Mouse (Mus musculus): Measurements from ENCODE around the gene Sstr4. TPM values are rescaled to one million over a fixed set of nuclear protein-coding genes. Genes with fewer than 3 reads are reported as not detected.

Sstr4 gene
- polyA plus RNA-seq, 1 experiment from 2014 or later = 0.48 TPM

- no peak for ATAC-seq (replicated peaks; ENCODE audit: insufficient number of reproducible peaks, insufficient read depth, low FRiP score, low read depth)
- H3K4me3 ChIP-seq = no peak overlapping the region
- H3K27me3 ChIP-seq = peaks cover 28% of the 10 kb centered on the region
- WGBS = 37% methylated on average over 11 of the region's 11 CpGs
- H3K9ac ChIP-seq = no peak overlapping the region
- H3K4me1 ChIP-seq (replicated peaks) = peaks cover 30% of the 10 kb centered on the region
- peak overlapping the region; percentile 8; the same call in 1 of the 2 replicates for H3K27ac ChIP-seq
- H3K9me3 ChIP-seq (replicated peaks) = no peaks in the 10 kb centered on the region
- H3K36me3 ChIP-seq = no peaks in the 10 kb centered on the region
- H3K4me2 ChIP-seq = no peak overlapping the region; the same call in 1 of the 2 replicates
Measured at GRCm38 (mm10) chr2:148397015-148397783, 2.1 kb downstream of the Sstr4 start.

- Histone ChIP-seq H3K36me3 (no peaks in the 10 kb centered on the region), H3K9me3 (replicated peaks) (no peaks in the 10 kb centered on the region), H3K4me1 (replicated peaks) (peaks cover 30% of the 10 kb centered on the region), H3K4me3 (no peak overlapping the region), H3K27ac (peak overlapping the region; percentile 8; the same call in 1 of the 2 replicates), H3K4me2 (no peak overlapping the region; the same call in 1 of the 2 replicates), H3K27me3 (peaks cover 28% of the 10 kb centered on the region), H3K9ac (no peak overlapping the region)
- WGBS = 37% methylated on average over 1 of the region's 1 CpGs
- no peak for ATAC-seq (replicated peaks; ENCODE audit: insufficient number of reproducible peaks, insufficient read depth, low FRiP score, low read depth)
Measured at GRCm38 (mm10) chr2:148397784-148398100, 2.6 kb downstream of the Sstr4 start.

GRCm38 (mm10) chr2:148398901-148399685 lies 3.9 kb downstream of the Sstr4 start:
- Histone ChIP-seq H3K4me3 (no peak overlapping the region), H3K27me3 (peaks cover 20% of the 10 kb centered on the region), H3K4me1 (replicated peaks) (peaks cover 30% of the 10 kb centered on the region), H3K9ac (no peak overlapping the region), H3K27ac (no peak overlapping the region), H3K9me3 (replicated peaks) (no peaks in the 10 kb centered on the region), H3K36me3 (no peaks in the 10 kb centered on the region), H3K4me2 (no peak overlapping the region)
- ATAC-seq (replicated peaks; ENCODE audit: insufficient number of reproducible peaks, insufficient read depth, low FRiP score, low read depth) = no peak
- WGBS = 86% methylated on average over 5 of the region's 5 CpGs

GRCm38 (mm10) chr2:148402227-148402626 lies 7.1 kb downstream of the Sstr4 start:
- peaks cover 26% of the 10 kb centered on the region for H3K4me1 ChIP-seq (replicated peaks)
- no peak overlapping the region for H3K27ac ChIP-seq
- no peaks in the 10 kb centered on the region for H3K9me3 ChIP-seq (replicated peaks)
- H3K4me2 ChIP-seq = no peak overlapping the region
- 70% methylated on average over 1 of the region's 1 CpGs for WGBS
- H3K36me3 ChIP-seq = no peaks in the 10 kb centered on the region
- H3K4me3 ChIP-seq = no peak overlapping the region
- H3K27me3 ChIP-seq = peaks cover 15% of the 10 kb centered on the region
- ATAC-seq (replicated peaks; ENCODE audit: insufficient number of reproducible peaks, insufficient read depth, low FRiP score, low read depth) = no peak
- H3K9ac ChIP-seq = no peak overlapping the region

- Histone ChIP-seq H3K9me3 (replicated peaks) (no peaks in the 10 kb centered on the region), H3K27ac (no peak overlapping the region), H3K4me3 (peak overlapping the region; percentile 24), H3K9ac (no peak overlapping the region; the same call in 1 of the 2 replicates), H3K27me3 (peaks cover 24% of the 10 kb centered on the region), H3K4me1 (replicated peaks) (peaks cover 30% of the 10 kb centered on the region), H3K4me2 (peak overlapping the region; percentile 77), H3K36me3 (no peaks in the 10 kb centered on the region)
- 64% methylated on average over 5 of the region's 5 CpGs for WGBS
- no peak for ATAC-seq (replicated peaks; ENCODE audit: insufficient number of reproducible peaks, insufficient read depth, low FRiP score, low read depth)
Measured at GRCm38 (mm10) chr2:148404906-148405305, 9.8 kb downstream of the Sstr4 start.

- 0 out of 2 replicates have a peak, but pooled peaks have one; percentile 16 for ATAC-seq (replicated peaks; ENCODE audit: insufficient number of reproducible peaks, insufficient read depth, low FRiP score, low read depth)
- Histone ChIP-seq H3K4me3 (peak overlapping the region; percentile 54), H3K4me2 (peak overlapping the region; percentile 77), H3K9ac (peak overlapping the region; percentile 57), H3K9me3 (replicated peaks) (no peaks in the 10 kb centered on the region), H3K36me3 (no peaks in the 10 kb centered on the region), H3K27ac (peak overlapping the region; percentile 46; the same call in 1 of the 2 replicates), H3K4me1 (replicated peaks) (peaks cover 30% of the 10 kb centered on the region), H3K27me3 (peaks cover 24% of the 10 kb centered on the region)
- WGBS = 11% methylated on average over 34 of the region's 34 CpGs
Measured at GRCm38 (mm10) chr2:148406160-148406970, 11.2 kb downstream of the Sstr4 start.

GRCm38 (mm10) chr2:148406971-148407869 lies 12.1 kb downstream of the Sstr4 start:
- peaks cover 30% of the 10 kb centered on the region for H3K4me1 ChIP-seq (replicated peaks)
- WGBS = 5% methylated on average over 55 of the region's 55 CpGs

GRCm38 (mm10) chr2:148407870-148408760 lies 13.0 kb downstream of the Sstr4 start, which contains the start of gene Thbd:
TSS of gene Thbd (minus strand) at chr2:148408188.
- Histone ChIP-seq H3K4me2 (peak within 1 kb of the TSS; percentile 77), H3K27me3 (peaks cover 24% of the 10 kb centered on the region), H3K36me3 (no peaks in the 10 kb centered on the region), H3K4me1 (replicated peaks) (peaks cover 30% of the 10 kb centered on the region), H3K9me3 (replicated peaks) (no peaks in the 10 kb centered on the region), H3K4me3 (peak within 1 kb of the TSS; percentile 54), H3K9ac (peak within 1 kb of the TSS; percentile 57), H3K27ac (peak within 1 kb of the TSS; percentile 46)
- 2% methylated on average over 35 of the region's 35 CpGs for WGBS
- ATAC-seq (replicated peaks; ENCODE audit: insufficient number of reproducible peaks, insufficient read depth, low FRiP score, low read depth) = peak; percentile 70

More at GRCm38 (mm10) chr2:148406971-148407869, 12.1 kb downstream of the Sstr4 start:
- Histone ChIP-seq H3K9me3 (replicated peaks) (no peaks in the 10 kb centered on the region), H3K27ac (peak overlapping the region; percentile 46), H3K4me2 (peak overlapping the region; percentile 77), H3K27me3 (peaks cover 24% of the 10 kb centered on the region), H3K4me3 (peak overlapping the region; percentile 54), H3K9ac (peak overlapping the region; percentile 57), H3K36me3 (no peaks in the 10 kb centered on the region)
- peak; percentile 47; the same call in 1 of the 2 replicates for ATAC-seq (replicated peaks; ENCODE audit: insufficient number of reproducible peaks, insufficient read depth, low FRiP score, low read depth)

- H3K4me3 ChIP-seq = peak overlapping the region; percentile 54
- H3K9me3 ChIP-seq (replicated peaks) = no peaks in the 10 kb centered on the region
- no peak for ATAC-seq (replicated peaks; ENCODE audit: insufficient number of reproducible peaks, insufficient read depth, low FRiP score, low read depth)
Measured at GRCm38 (mm10) chr2:148408761-148409120, 13.6 kb downstream of the Sstr4 start.

More at GRCm38 (mm10) chr2:148408761-148409120, 13.6 kb downstream of the Sstr4 start:
- H3K4me2 ChIP-seq = peak overlapping the region; percentile 77
- WGBS = 11% methylated on average over 6 of the region's 6 CpGs
- peak overlapping the region; percentile 46 for H3K27ac ChIP-seq
- no peaks in the 10 kb centered on the region for H3K36me3 ChIP-seq
- peaks cover 24% of the 10 kb centered on the region for H3K27me3 ChIP-seq
- peaks cover 30% of the 10 kb centered on the region for H3K4me1 ChIP-seq (replicated peaks)
- H3K9ac ChIP-seq = no peak overlapping the region

All from heart, embryonic 15.5 days (tissue).